Mouse (Mus musculus): ENCODE data around the gene Dnmt3c. TPM values are rescaled to one million over a fixed set of nuclear protein-coding genes. Genes with fewer than 3 reads are reported as not detected.
A peak's percentile ranks its signal among the peaks of the same experiment; 100 is the strongest.

Gene Dnmt3c
- polyA plus RNA-seq, 1 experiment from 2014 or later: 0.05 TPM

DNA sequence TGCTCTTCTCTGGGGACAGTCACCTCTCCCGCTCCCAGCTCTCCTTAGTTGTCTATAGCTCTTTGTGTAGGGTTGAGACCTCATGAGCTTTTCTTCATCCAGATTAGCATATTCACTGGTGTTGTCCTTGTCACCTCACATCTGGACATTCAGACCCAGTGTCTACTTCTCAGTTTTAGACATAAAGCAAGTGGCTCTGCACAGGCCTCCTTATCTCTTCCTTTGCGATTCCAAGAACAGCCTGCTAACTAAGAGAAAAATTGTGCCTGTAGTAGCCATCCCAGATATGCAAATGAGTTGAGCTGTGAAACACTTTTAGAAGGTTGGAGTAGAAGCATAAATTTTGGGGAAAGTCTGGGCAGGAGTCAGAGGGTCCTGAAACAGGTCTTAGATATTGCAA is 28.0 kb downstream of the Dnmt3c start:
- ChIA-PET POLR2A (no interaction called here), CTCF (no interaction called here)
- no peak for ATAC-seq
- no peak for DNase-seq (ENCODE audit: low read depth, low spot score)
- TF ChIP-seq CTCF (IDR thresholded peaks at IDR 0.05): no peak
- H3K27me3 ChIP-seq: peaks cover 4% of the 10 kb centered on the region
- in situ Hi-C loops (cut with MboI; ENCODE audit: low pct_unique_long_range_greater_than_20kb): no loop called here

DNA sequence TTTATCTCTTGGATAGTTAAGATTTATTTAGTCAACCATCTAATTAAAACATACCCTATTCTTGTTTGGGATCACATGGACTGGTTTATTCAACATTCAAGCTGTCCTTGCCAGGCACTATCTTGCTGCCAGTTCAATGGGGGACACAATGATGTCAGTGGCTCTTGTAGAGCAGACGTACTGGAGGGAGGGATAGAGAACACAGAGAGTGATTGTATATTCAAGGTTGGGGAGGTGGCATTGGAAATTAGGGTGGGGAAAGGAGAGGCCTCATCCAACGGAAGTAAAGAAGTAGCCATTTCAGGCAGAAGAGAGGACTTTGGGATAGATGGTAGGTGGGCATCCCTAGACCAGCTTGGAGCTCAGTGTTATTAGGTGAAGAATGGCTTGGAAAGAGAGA is 28.4 kb downstream of the Dnmt3c start:
- CTCF ChIA-PET: no interaction called here
- no peak for TF ChIP-seq CTCF (IDR thresholded peaks at IDR 0.05)
- peaks cover 4% of the 10 kb centered on the region for H3K27me3 ChIP-seq
- in situ Hi-C loops (cut with MboI; ENCODE audit: low pct_unique_long_range_greater_than_20kb): no loop called here
- no peak for ATAC-seq
- no peak for DNase-seq (ENCODE audit: low read depth, low spot score)
- POLR2A ChIA-PET: no interaction called here

DNA sequence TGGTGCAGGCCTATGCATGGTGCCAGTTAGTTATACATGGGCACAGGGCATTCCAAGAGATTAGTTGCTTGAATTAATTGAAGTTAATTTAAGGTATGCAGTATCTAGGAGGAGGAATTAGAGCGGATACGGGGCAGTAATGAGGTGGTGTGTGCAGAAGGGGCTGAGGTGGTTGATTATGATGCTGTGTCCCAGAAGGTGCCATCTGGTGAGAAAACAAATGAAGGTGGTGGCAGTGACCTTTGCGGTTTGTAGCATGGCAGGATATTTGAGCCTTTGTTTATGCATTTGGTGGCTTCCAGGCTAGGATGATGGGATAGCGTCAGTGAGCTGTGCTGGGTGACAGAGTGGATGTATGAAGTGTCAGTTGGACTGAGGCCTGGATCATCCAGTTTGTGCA is 28.8 kb downstream of the Dnmt3c start:
- peaks cover 4% of the 10 kb centered on the region for H3K27me3 ChIP-seq
- in situ Hi-C loops (cut with MboI; ENCODE audit: low pct_unique_long_range_greater_than_20kb): no loop called here
- ATAC-seq (no peak), DNase-seq (ENCODE audit: low read depth, low spot score) (no peak)
- TF ChIP-seq CTCF (IDR thresholded peaks at IDR 0.05): no peak
- CTCF ChIA-PET: no interaction called here
- POLR2A ChIA-PET: no interaction called here

DNA sequence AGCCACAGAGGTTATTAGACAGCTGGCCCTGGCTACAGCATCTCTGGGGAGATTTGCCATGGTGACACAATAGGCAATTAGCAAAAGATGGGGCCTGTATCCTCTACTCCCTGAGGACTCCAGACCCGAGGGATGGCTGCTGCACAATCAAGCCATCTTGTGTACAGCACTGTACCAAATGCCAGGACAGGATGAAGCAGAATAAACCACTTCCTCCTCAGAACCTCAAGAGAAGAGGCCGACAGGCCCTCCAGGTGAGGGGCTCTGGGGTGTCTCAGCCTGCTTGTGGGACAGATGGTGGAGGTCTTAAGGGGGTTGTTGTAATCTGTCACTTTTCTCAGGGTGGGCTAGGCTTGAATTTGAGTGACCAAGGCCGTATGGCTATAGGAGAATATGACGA is 37.6 kb downstream of the Dnmt3c start:
- no peak for ATAC-seq
- no peak for TF ChIP-seq CTCF (IDR thresholded peaks at IDR 0.05)
- POLR2A ChIA-PET: no interaction called here
- no peaks in the 10 kb centered on the region for H3K27me3 ChIP-seq
- in situ Hi-C loops (cut with MboI; ENCODE audit: low pct_unique_long_range_greater_than_20kb): no loop called here
- CTCF ChIA-PET: no interaction called here
- DNase-seq (ENCODE audit: low read depth, low spot score): no peak

DNA sequence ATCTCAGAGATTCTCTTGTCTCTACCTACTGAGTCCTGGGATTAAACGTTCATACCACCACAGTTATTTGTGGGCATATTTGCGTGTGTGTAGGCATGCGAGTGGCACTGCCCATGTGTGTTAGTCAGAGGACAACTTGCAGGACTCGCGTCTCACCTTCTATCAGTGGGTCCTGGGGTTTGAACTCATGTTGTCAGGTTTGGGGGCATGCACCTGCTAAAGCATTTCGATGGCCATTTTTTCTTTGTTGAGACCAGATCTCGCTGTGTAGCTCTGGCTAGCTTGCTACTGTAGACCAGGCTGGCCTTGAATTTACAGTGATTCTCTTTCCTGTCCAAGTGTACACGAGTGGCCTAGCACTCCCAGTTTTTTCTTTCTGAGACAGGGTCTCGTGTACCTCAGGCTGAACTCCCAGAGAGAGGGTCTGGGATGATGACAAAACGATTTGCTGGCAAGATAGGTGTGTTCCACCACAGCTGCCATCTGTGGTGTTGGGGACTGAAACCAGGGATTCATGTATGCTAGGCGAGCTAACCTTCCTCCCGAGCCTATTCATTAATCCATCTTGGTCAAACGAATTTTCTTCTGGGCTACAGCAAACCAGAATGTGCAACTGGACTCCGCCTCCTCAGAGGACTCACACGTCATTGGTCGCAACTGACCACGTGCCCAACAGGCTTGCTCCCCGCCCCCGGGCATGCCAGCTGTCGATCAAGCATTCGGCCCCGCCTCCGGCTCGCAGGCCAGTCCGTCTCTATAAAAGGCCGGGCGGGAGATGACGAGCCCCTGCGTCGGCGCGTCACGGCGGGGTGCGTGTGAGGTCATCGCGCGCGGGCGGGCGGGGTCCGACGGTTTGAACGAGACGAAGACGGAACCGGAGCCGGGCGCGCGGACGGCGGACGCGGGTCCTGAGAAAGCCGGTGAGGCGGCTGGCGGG is 44.3 kb downstream of the Dnmt3c start, which contains the start of gene Mapre1:
Gene Mapre1 (plus strand): TSS at position 775 of the 937 bp plus-strand sequence.
- no peaks in the 10 kb centered on the region for H3K27me3 ChIP-seq
- peak; percentile 80 for DNase-seq (ENCODE audit: low read depth, low spot score)
- ChIA-PET POLR2A (no interaction called here), CTCF (interaction anchor here (1.2 to 2.1 kb wide), 3 partner anchors 9 to 25 kb away, joined by 4 to 5 read pairs (median 4); no protein-coding TSS in a partner anchor)
- in situ Hi-C loops (cut with MboI; ENCODE audit: low pct_unique_long_range_greater_than_20kb): no loop called here
- peak; percentile 92 for ATAC-seq
- no peak for TF ChIP-seq CTCF (IDR thresholded peaks at IDR 0.05)

DNA sequence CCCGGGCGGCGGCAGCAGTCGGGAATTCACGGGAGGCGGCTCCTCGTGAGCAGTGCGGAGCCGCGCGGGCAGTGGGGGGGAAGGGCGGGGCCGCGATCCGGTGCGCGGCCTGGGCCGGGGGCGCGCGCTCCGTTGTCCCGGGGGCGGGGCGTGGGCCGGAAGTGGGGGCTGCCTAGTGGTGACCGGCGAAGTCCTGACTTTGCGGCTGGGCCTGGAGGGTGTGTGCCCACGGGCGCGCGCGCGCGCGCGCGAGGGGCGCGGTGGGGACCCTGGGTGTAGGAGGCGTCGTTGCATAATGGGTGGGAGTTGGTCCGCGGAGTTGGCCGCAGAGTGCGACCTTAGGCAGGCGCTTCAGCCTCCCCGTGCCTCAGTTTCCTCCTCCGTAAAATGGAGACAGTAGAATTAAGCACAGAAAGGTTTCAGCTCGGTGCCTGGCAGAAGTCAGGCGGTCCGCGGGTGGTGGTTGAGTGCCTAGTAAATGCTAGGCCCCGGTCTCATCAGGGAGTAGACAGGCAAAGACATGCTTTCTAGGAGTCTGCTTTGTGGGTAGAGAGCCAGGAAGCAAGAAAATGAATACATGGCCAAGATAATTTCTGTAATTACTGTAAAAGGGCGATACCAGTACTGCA is 45.1 kb downstream of the Dnmt3c start:
- ChIA-PET CTCF (interaction anchor here (0.9 to 1.9 kb wide), 2 partner anchors 11 to 24 kb away, joined by 3 to 4 read pairs; no protein-coding TSS in a partner anchor), POLR2A (interaction anchor here (1.4 kb wide), 1 partner anchor 9 kb away, joined by 4 read pairs; no protein-coding TSS in a partner anchor)
- no peaks in the 10 kb centered on the region for H3K27me3 ChIP-seq
- TF ChIP-seq CTCF (IDR thresholded peaks at IDR 0.05): no peak
- in situ Hi-C loops (cut with MboI; ENCODE audit: low pct_unique_long_range_greater_than_20kb): no loop called here
- DNase-seq (ENCODE audit: low read depth, low spot score) (no peak), ATAC-seq (peak; percentile 66)

DNA sequence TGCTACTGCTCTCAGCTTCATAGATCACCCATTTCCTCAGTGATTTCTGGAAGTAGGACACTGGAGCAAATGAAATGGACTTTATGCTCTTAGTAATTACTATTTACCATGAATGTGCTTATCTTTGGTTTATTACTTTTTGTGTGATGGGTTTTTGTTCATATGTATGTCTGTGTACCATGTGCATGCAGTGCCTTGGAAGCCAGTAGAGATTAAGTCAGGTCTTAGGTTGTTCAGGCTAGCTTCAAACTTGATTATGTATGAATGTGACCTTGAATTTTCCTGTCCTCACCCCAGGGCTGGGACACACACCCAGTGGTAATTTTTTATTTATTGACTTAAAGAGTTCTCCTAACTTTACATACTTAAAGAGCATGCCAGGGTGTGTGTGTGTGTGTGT is 51.5 kb downstream of the Dnmt3c start:
- ATAC-seq (no peak), DNase-seq (ENCODE audit: low read depth, low spot score) (no peak)
- POLR2A ChIA-PET: no interaction called here
- no peak for TF ChIP-seq CTCF (IDR thresholded peaks at IDR 0.05)
- CTCF ChIA-PET: no interaction called here
- in situ Hi-C loops (cut with MboI; ENCODE audit: low pct_unique_long_range_greater_than_20kb): no loop called here
- no peaks in the 10 kb centered on the region for H3K27me3 ChIP-seq

DNA sequence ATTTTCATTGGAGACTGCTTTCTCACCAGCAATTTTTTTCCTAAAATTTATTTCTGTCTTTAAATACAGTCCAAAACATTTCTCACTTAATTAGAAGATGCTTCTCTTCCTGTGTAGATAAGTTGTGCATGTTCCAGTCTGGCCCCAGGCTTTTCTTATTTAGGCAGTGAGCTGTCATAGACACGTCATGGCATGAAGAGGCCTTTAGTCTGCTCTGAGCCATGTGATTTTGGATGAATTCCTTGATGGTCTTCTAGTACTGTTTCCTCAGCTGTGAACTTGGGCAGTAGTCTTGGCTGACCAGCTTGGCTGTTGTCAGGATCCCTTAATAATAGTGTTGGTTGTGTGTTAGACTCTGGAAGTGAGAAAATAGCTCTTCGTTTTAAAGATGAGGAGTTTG is 53.9 kb downstream of the Dnmt3c start:
- in situ Hi-C loops (cut with MboI; ENCODE audit: low pct_unique_long_range_greater_than_20kb): no loop called here
- ATAC-seq (no peak), DNase-seq (ENCODE audit: low read depth, low spot score) (no peak)
- POLR2A ChIA-PET: interaction anchor here (0.8 to 1.2 kb wide), 2 partner anchors 8 to 15 kb away, joined by 4 to 6 read pairs; no protein-coding TSS in a partner anchor
- no peak for TF ChIP-seq CTCF (IDR thresholded peaks at IDR 0.05)
- CTCF ChIA-PET: no interaction called here
- H3K27me3 ChIP-seq: no peaks in the 10 kb centered on the region

DNA sequence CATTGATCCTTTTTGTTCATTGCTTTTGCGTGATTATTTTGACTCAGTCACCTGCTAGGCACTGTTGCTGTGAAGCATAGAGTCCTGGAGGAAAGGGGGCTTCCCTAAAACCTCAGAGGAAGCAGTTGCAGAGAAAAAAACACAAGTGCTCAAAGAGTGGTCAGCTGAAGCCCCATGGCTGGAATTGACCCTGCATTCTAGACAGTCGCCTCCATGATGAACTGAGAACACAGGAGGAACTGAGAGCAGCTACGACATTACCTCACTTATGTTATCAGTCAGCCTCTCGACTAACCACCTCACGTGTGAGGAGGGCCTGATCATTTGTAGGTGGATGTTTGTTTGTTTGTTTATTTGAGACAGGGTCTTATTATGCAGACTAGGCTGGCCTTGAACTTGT is 65.7 kb downstream of the Dnmt3c start:
- no peak for ATAC-seq
- ChIA-PET POLR2A (no interaction called here), CTCF (interaction anchor here (1.3 kb wide), 1 partner anchor 15 kb away, joined by 3 read pairs; no protein-coding TSS in a partner anchor)
- no peaks in the 10 kb centered on the region for H3K27me3 ChIP-seq
- TF ChIP-seq CTCF (IDR thresholded peaks at IDR 0.05): no peak
- in situ Hi-C loops (cut with MboI; ENCODE audit: low pct_unique_long_range_greater_than_20kb): no loop called here
- DNase-seq (ENCODE audit: low read depth, low spot score): no peak

DNA sequence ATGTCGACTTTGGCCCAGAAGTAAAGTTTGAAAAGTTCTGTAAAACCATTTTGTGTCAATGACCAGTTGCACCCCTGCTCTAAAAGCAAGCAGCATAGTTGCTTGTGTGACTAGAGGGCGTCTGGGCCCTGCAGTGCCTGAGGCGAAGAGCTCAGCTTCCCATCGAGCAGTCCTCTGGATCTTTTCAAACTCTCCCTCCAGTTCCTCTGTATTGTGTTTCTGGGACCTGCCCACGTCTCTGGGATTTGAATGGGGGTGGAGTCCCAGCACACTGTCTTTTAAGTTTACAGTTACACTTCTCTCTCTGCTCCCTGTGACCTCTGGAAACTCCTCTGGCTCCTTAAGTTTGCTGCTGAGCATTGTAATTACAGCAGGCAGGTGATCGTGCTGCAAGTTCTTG is 71.0 kb downstream of the Dnmt3c start:
- DNase-seq (ENCODE audit: low read depth, low spot score) (no peak), ATAC-seq (no peak)
- TF ChIP-seq CTCF (IDR thresholded peaks at IDR 0.05): no peak
- in situ Hi-C loops (cut with MboI; ENCODE audit: low pct_unique_long_range_greater_than_20kb): no loop called here
- POLR2A ChIA-PET: no interaction called here
- H3K27me3 ChIP-seq: no peaks in the 10 kb centered on the region
- CTCF ChIA-PET: no interaction called here

DNA sequence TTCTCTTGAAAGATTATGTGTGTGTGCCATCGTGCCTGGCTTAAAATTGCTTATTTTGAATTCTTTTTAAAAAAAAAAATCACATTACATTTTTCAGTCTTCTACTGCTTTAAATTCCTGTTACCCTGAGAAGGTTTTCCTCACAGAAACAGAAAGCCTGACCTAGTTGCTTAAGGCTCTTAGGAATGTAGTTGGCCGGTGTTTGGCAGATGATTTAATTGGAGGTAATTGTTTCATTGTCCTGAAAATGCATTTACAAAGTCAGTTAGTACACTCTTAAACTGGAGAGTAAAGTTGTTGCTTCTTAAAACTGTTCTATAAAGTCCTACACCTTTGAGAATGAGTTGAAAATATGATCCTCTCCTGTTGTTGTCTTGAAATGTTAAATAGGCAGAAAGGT is 72.4 kb downstream of the Dnmt3c start:
- ChIA-PET CTCF (interaction anchor here (1.3 kb wide), 1 partner anchor 10 kb away, joined by 3 read pairs; no protein-coding TSS in a partner anchor), POLR2A (no interaction called here)
- ATAC-seq (no peak), DNase-seq (ENCODE audit: low read depth, low spot score) (no peak)
- H3K27me3 ChIP-seq: no peaks in the 10 kb centered on the region
- TF ChIP-seq CTCF (IDR thresholded peaks at IDR 0.05): no peak
- in situ Hi-C loops (cut with MboI; ENCODE audit: low pct_unique_long_range_greater_than_20kb): no loop called here
